Mouse (Mus musculus) MN1 (cell line): Measurements from ENCODE around the gene Cd84.
"Not testable (repeated sequence)": the region's sequence is repeated elsewhere in the genome, so short reads cannot be mapped to it uniquely, and the experiment has no call there.

Source experiments
- DNase-seq: peaks from one replicate; pipeline ENCODE4 v3.0.0-alpha.2; 2016; ENCODE audit warnings: low spot score

The Cd84 gene

GRCm38 (mm10) chr1:171839488-171839887 is at the start of gene Cd84:
Gene Cd84, plus strand, starts transcription at chr1:171839697.
- DNase-seq, result no peak

GRCm38 (mm10) chr1:171791491-171791890 is 48.0 kb upstream of the Cd84 start:
- DNase-seq, result no peak

- DNase-seq, result no peak
These were observed 43.3 kb upstream of the Cd84 start for GRCm38 (mm10) chr1:171796185-171796584.

GRCm38 (mm10) chr1:171797840-171798239 is 41.7 kb upstream of the Cd84 start:
- DNase-seq, result no peak

- DNase-seq, result no peak
These were observed 39.8 kb upstream of the Cd84 start for GRCm38 (mm10) chr1:171799648-171800047.

GRCm38 (mm10) chr1:171811048-171811447 is 28.4 kb upstream of the Cd84 start:
- not testable (repeated sequence) for DNase-seq

- DNase-seq, result peak; percentile 36
These were observed 23.7 kb upstream of the Cd84 start for GRCm38 (mm10) chr1:171815545-171816439.

GRCm38 (mm10) chr1:171816991-171817390 is 22.5 kb upstream of the Cd84 start:
- no peak for DNase-seq

- DNase-seq, result no peak
These were observed 18.2 kb upstream of the Cd84 start for GRCm38 (mm10) chr1:171821331-171821730.

- no peak for DNase-seq
These were observed 14.0 kb upstream of the Cd84 start for GRCm38 (mm10) chr1:171825462-171825861.

GRCm38 (mm10) chr1:171826164-171826563 is 13.3 kb upstream of the Cd84 start:
- DNase-seq, result no peak

- no peak for DNase-seq
These were observed 11.8 kb upstream of the Cd84 start for GRCm38 (mm10) chr1:171827674-171828073.

GRCm38 (mm10) chr1:171840450-171841023 is 1.0 kb downstream of the Cd84 start:
- DNase-seq, result no peak

- no peak for DNase-seq
These were observed 5.7 kb downstream of the Cd84 start for GRCm38 (mm10) chr1:171845035-171845754.

- DNase-seq, result no peak
These were observed 8.7 kb downstream of the Cd84 start for GRCm38 (mm10) chr1:171848201-171848600.

- no peak for DNase-seq
These were observed 9.3 kb downstream of the Cd84 start for GRCm38 (mm10) chr1:171848757-171849156.

GRCm38 (mm10) chr1:171849454-171849853 is 10.0 kb downstream of the Cd84 start:
- no peak for DNase-seq

- no peak for DNase-seq
These were observed 26.0 kb downstream of the Cd84 start for GRCm38 (mm10) chr1:171865467-171865866.

GRCm38 (mm10) chr1:171886989-171887388 is 47.5 kb downstream of the Cd84 start:
- no peak for DNase-seq

GRCm38 (mm10) chr1:171895364-171895763 is 55.9 kb downstream of the Cd84 start, which contains the start of gene Gm10521:
Gene Gm10521, plus strand, starts transcription at chr1:171895664.
- not testable (repeated sequence) for DNase-seq

- DNase-seq, result no peak
These were observed 64.5 kb downstream of the Cd84 start for GRCm38 (mm10) chr1:171904011-171904410.

- no peak for DNase-seq
These were observed 76.4 kb downstream of the Cd84 start for GRCm38 (mm10) chr1:171915638-171916458.
